Mouse (Mus musculus) heart, postnatal 25 days (tissue): ENCODE measurements around the gene Wdr5. TPM values are rescaled to one million over a fixed set of nuclear protein-coding genes. Genes with fewer than 3 reads are reported as not detected.

Experiments
- DNase-seq: peaks from one replicate; pipeline ENCODE4 v3.0.0; 2022; ENCODE audit warnings: low spot score
- intact Hi-C: fragments of 180-260 bp; cut with DNase I; formaldehyde crosslinking; loops from one replicate; pipeline ENCODE4 v1.15.1; 2025
- total RNA-seq, 2 experiments: library from RNA; stranded (reverse); gene quantifications; 2 replicates each; pipeline ENCODE4 v1.2.3; 2021

The Wdr5 gene
- total RNA-seq, result 10 to 100 TPM; 23.4 to 23.7 TPM

- peak; percentile 89 for DNase-seq
- intact Hi-C loops, result loop anchor here (1.0 to 10.0 kb wide), 3 partner anchors 38 to 230 kb away; partner anchors contain the start of gene Brd3os
Observed at GRCm38 (mm10) chr2:27514639-27515328, at the start of gene Wdr5. TSS of gene Wdr5 (plus strand) at chr2:27515157.

- intact Hi-C loops, result no loop called here
- DNase-seq, result no peak
Observed at GRCm38 (mm10) chr2:27469292-27469990, 45.5 kb upstream of the Wdr5 start.

GRCm38 (mm10) chr2:27469991-27470355, 45.0 kb upstream of the Wdr5 start:
- DNase-seq, result no peak
- intact Hi-C loops, result no loop called here

- intact Hi-C loops, result no loop called here
- no peak for DNase-seq
Observed at GRCm38 (mm10) chr2:27470535-27470934, 44.4 kb upstream of the Wdr5 start.

- intact Hi-C loops, result no loop called here
- no peak for DNase-seq
Observed at GRCm38 (mm10) chr2:27471170-27471584, 43.8 kb upstream of the Wdr5 start.

GRCm38 (mm10) chr2:27473061-27473765, 41.7 kb upstream of the Wdr5 start:
- DNase-seq, result no peak
- intact Hi-C loops, result no loop called here

GRCm38 (mm10) chr2:27473911-27474310, 41.0 kb upstream of the Wdr5 start:
- intact Hi-C loops, result no loop called here
- no peak for DNase-seq

- intact Hi-C loops, result no loop called here
Observed at GRCm38 (mm10) chr2:27474621-27475484, 40.1 kb upstream of the Wdr5 start.

GRCm38 (mm10) chr2:27475495-27476302, 39.3 kb upstream of the Wdr5 start:
- DNase-seq, result peak; percentile 92
- intact Hi-C loops, result loop anchor here (2.0 kb wide), 1 partner anchor 39 kb away; the partner anchor contains the start of gene Wdr5

More at GRCm38 (mm10) chr2:27474621-27475484, 40.1 kb upstream of the Wdr5 start:
- DNase-seq, result peak; percentile 35

- intact Hi-C loops, result loop anchor here (2.0 kb wide), 1 partner anchor 38 kb away; the partner anchor contains the start of gene Wdr5
- no peak for DNase-seq
Observed at GRCm38 (mm10) chr2:27476303-27477192, 38.4 kb upstream of the Wdr5 start.

GRCm38 (mm10) chr2:27479821-27480220, 35.1 kb upstream of the Wdr5 start:
- intact Hi-C loops, result no loop called here
- DNase-seq, result no peak

GRCm38 (mm10) chr2:27480367-27480766, 34.6 kb upstream of the Wdr5 start:
- DNase-seq, result no peak
- intact Hi-C loops, result no loop called here

- no peak for DNase-seq
- intact Hi-C loops, result no loop called here
Observed at GRCm38 (mm10) chr2:27482265-27482861, 32.6 kb upstream of the Wdr5 start.

GRCm38 (mm10) chr2:27486725-27487124, 28.2 kb upstream of the Wdr5 start:
- intact Hi-C loops, result no loop called here
- no peak for DNase-seq

- intact Hi-C loops, result no loop called here
- DNase-seq, result no peak
Observed at GRCm38 (mm10) chr2:27487336-27488049, 27.5 kb upstream of the Wdr5 start.

- intact Hi-C loops, result no loop called here
- DNase-seq, result no peak
Observed at GRCm38 (mm10) chr2:27488362-27488761, 26.6 kb upstream of the Wdr5 start.

GRCm38 (mm10) chr2:27490939-27491338, 24.0 kb upstream of the Wdr5 start:
- DNase-seq, result no peak
- intact Hi-C loops, result no loop called here
